Mouse (Mus musculus): Measurements from ENCODE around the gene Srebf1. TPM values are rescaled to one million over a fixed set of nuclear protein-coding genes. Genes with fewer than 3 reads are reported as not detected.

Srebf1 gene
- polyA plus RNA-seq, 1 experiment, result 157 TPM

DNA sequence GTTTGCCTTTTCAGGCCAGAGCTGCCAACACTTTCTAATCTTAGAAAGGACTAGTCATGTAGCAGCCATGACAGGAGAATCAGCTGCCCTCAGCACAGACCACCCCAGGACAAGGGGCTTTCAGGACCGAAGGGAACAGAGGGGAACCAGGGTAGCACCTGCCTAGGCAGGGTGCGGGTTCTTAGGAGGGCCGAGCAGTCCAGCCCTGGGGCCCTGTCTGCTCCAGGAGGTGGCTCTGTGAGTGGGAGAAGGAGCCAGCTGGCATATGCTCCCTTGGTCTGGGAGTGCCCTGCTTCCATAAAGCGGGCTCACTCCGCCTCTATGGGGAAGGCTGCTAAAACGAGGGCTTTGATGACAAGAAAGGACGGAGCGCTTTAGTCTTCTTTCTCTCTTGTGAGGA is 10.9 kb upstream of the Srebf1 start:
- no peak for DNase-seq (ENCODE audit: low spot score)

DNA sequence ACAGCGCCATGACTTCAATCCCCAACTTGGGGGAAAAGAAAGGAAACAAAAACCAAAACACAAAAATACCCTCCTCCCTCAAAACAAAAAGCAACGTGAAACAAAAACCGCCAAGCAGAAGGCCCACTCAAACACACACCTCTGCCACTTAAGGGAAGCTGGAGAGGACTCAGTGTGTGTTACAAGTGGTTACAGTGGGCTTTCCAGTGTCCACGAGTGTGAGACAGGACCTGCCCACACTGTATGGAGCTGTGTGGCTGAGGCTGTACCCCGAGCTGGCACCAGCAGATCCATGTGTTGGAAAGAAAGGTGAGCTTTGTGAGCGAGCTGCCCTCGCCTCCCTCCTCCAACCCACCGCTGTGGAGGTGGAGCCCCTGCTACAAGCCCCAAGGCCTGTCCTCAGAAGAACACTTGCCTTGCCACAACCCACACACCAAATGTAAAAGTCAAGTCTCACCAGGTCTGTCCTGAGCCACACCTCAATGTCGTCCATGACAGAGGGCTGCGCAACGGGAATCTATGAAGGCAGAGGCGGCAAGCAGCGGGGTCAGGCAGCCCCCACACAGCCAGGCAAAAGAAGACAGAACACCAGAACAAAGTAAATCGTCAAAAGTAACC is 10.2 kb upstream of the Srebf1 start:
- DNase-seq (ENCODE audit: low spot score), result no peak

DNA sequence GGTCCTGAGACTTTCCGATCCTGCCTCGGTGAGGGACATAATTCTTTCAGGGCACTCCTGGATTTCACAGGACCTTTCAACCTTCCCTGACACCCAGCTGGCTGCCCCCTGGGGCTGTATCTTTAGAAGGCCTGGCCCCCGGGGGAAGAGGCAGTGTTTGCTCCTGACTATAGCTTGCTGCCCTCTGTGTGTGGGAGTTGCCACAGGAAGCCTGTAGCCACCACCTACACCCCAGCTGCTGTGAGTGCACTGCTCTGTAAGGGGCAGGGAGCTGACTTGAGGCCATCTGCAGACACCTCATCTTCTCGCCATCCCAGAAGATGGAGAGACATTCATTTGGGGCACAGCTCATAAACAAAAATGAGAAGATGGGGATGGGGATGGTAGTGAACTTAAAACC is 9.6 kb upstream of the Srebf1 start:
- DNase-seq (ENCODE audit: low spot score), result no peak

DNA sequence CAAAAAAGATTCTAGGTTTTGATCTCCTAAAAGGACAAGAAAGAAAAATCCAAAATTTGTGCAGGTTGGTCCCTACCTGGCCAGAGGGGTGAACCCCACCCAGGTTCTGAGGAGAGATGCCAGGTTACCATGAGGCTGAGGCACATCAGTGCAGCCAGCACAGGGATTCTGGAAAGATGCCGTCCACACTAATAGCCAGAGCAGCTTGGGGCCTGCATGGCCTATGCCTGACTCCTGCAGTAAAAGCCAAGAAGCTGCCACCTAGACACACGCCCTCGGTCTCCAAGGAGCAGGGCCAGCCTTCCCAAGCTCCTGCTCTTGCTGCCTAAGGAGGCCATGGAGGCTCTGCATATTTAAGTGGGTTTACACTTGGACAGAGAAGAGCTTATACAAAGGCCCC is 8.9 kb upstream of the Srebf1 start:
- DNase-seq (ENCODE audit: low spot score), result no peak

DNA sequence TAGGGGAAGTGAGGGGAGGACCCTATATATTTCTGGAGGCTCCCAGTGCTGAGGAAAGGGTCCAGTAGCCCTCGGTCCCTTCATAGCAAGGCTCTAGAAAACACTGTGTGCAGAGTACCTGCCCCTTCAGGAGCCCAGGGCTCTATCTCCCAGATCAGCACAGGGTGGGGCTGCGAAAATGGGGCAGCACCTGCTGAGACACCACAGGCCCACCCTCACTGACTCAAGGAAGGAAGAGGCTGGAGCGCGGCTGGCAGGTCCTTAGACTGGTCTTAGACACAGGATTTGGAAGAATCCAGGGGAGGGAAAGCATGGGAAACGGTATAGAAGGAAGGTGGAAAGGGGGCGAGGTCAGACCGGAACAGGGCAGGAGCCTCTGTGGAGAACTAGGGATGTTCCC is 8.1 kb upstream of the Srebf1 start:
- DNase-seq (ENCODE audit: low spot score), result no peak

DNA sequence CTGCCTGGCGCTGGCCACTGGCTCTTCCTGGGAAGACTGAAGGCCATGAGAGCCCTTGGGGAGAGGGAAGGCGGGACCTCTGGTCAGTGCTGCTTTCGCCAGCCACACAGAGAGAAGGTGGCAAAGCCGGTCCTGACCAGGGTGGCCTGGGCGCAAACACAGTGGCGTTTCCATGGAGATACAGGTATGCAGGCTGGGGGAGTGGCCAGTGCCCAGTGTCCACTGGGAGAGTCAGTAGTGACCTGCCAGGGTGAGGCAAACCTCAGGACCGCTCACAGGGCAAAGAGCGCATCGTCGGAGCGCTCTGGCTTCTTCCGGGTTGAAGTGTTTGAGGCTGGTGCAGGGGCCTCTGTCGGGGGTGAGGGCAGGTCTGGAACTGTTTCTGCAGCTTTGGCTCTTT is 7.4 kb upstream of the Srebf1 start:
- DNase-seq (ENCODE audit: low spot score), result peak; percentile 26

DNA sequence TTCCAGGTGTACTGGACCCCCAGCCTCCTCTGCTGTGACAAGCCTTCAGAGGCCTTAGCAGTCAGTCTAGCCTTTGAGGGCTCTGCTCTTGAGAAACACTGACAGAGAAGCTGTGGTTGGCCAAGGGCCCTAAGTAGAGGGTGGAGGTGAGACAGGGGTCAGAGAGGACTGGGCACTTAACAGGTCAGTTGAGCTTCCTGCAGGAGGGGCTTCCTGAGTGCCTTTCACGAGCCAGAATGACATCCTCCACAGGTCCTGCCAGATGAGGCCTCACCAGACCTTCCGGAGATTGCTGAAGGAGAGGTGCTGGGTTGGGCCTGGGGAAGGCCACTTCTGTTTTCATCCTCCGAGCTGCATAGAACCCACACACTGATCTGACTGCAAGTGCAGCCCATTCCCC is 6.1 kb upstream of the Srebf1 start:
- DNase-seq (ENCODE audit: low spot score), result peak; percentile 23

DNA sequence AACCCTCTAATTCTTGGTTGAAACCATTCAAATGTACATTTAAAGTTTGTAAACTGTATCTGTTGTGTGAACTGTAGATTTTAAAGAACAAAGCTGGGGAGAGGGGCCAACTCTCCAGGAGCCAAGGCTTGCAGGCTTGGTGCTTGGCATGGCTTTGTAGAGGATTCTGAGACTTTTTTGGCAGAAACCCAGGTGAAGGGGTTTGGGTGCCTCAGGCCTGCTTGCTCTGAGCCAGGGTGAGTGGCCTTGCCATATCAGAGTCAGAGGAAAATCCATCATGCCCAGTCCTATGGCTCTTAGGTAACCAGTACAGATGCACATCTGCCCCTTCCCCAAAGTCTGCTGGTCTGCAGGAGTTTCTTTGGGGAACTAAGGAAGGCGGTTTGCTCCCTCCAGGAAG is 3.5 kb upstream of the Srebf1 start:
- no peak for DNase-seq (ENCODE audit: low spot score)

DNA sequence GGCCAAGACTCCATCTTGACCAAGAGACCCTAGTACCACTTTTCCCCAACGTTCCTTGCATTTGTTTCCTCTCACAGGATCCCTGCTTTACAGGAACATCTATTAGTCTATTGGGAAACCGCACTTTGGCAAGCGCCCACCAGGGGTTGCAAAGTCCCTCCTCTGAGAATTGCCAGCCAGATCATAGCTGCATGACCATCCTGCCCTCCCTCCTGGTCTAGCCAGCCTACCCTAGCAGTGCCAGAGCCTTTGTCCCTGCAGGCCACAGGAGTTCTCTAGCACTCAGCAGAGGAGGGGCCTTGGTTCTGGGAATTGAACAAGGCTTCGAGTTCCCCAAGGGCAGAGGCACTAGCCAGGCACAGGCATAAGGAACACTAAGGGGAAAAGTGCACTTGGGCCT is 2.3 kb upstream of the Srebf1 start:
- DNase-seq (ENCODE audit: low spot score), result peak; percentile 22

DNA sequence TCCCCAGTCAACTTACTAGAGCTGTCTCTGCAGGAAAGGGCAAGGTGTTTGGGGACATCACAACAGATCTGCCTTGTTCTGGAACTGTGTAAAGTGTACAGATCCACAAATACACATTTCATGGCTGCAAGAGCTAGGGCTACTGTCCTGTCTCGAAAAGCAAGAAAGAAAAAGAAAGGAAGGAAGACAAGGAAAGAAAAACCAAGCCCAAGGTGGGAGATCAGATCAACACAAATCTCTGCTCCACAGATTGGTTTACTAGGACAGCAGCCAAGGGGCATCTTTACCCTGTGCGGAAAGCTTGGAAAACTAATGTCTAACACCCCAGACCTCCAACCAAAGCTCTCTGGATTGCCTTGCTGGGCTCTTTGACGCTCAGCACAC is 304 bp downstream of the Srebf1 start:
- DNase-seq (ENCODE audit: low spot score), result no peak

DNA sequence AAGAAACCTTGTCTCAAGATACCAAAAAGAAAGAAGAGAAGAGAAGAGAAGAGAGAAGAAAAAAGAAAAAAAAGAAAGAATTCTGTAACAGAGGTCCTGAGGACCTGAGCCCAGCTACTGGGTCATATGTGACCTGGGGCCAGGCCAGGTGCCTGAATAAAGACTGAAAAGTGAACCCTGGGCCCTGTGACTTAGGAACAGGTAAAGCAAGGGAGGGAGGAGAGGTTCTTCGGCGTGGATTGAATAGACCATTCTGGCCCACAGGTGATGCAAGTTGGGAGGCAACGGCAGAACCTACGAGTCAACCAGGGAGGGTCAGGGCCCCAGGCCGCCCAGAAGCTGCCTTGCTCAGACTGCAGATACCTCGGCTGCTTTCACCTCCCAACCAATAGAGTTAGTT is 956 bp downstream of the Srebf1 start:
- no peak for DNase-seq (ENCODE audit: low spot score)

DNA sequence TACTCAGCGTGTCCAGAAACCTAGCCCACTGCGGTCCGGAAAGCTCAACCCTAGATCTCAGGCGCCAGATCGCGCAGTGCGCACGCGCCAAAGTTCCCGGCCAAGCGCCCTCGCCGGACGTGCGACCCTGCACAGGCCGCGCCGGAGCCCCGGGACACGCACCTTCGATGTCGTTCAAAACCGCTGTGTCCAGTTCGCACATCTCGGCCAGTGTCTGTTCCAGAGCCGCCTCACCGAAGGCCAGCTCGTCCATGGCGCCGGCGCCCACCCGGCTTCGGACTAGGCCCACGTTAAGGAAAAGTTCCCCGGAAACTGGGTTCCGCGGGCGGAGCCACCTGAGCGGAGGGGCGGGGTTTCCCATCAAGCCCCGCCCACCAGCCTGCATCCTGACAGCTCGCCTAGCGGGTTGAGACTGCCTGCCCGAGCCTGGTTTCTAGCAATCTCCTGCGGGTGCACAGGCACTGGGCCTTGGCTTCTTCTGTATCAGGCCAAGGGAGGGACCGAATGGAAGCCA is 2.0 kb downstream of the Srebf1 start:
- peak; percentile 96 for DNase-seq (ENCODE audit: low spot score)

DNA sequence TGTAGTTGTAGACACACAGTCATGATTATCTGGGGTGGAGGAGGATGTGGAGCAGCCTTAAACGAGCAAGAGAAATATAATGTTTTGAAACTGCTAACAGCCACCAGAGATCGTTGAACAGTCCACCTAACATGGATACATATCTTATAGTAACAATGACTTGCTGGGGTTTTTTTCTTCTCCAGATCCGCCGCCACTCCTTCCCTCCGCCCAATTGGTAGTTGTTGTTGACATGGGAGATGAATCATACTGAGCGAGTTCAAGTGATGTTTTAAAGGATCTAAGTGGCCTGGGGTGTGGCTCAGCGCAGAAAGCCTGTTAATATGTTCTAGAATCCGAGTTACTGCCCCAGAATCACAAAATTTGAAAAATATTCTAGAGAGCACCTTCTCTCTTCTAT is 2.8 kb downstream of the Srebf1 start:
- no peak for DNase-seq (ENCODE audit: low spot score)

DNA sequence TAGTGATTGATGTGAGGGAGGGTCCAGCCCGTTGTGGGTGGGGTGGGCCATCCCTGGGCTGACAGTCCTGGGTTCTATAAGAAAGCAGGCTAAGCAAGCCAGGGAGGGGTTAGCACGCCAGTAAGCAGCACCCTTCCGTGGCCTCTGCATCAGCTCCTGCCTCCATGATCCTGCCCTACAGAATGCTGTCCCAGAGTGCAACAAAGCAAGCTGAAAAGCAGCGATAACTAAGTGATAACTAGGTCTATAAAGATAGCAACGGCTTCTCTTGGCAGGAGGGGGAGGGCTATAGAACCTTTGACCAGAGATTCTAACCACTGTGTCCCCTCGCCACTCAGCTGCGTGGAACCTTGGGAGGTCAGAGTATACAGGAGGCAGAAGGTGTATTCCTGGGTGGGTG is 4.9 kb downstream of the Srebf1 start:
- DNase-seq (ENCODE audit: low spot score), result no peak

DNA sequence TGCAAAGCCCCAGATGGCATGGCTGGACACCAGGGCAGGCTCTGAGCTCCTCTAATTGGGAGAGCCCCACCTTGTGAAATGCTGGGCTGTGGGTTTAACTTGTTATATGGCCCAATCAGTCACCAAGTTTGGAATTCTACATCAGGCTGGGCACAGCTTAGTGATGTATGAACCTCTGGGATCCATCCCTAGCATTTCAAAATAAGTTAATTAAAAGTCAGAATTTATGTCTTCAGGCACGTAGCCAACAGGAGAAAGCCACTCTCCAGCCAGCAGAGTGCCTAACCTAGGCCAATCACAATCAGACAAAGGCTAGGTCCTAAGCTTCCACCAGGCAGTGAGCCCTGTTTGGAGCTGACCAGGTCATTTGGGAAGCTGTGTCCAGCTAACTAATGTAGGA is 5.7 kb downstream of the Srebf1 start:
- DNase-seq (ENCODE audit: low spot score), result no peak

DNA sequence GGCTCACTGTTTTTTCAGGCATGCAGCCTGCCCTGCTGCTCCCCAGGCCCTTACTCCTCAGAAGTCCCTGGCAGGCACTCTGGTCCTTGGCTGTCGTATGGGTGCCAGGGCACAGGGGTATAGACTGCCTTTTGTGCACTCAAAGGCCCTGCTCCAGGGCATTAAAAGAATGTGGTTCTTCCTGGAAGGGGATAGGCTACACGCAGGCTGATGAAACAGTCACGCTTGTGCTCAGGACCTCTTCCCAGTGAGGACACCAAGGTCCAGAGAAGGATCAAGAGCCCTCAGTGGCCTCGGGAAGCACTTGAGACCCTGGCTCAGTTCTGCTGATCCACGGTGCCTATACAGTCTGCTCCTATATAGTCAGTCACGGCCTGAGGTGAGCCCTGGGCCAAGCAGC is 9.1 kb downstream of the Srebf1 start:
- DNase-seq (ENCODE audit: low spot score), result no peak

DNA sequence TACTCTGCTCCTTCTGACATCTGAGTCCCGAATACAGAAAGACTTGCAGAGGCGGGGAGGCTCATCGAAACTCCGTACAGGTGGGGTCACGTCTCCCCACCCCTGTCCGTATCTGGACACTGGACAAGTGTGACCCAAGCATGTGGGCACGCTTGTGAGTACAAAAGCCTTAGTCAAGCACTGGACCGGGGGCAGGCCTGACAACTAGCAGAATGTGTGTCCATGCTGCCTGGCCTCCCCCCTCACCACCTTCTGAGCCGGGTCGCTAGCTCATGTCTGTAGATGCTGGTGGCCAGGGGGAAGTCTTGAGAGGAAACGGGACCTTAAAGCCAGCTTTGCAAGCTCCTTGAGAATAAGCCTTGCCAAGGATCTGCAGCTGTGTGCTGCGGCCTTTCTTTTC is 10.6 kb downstream of the Srebf1 start:
- DNase-seq (ENCODE audit: low spot score), result no peak

DNA sequence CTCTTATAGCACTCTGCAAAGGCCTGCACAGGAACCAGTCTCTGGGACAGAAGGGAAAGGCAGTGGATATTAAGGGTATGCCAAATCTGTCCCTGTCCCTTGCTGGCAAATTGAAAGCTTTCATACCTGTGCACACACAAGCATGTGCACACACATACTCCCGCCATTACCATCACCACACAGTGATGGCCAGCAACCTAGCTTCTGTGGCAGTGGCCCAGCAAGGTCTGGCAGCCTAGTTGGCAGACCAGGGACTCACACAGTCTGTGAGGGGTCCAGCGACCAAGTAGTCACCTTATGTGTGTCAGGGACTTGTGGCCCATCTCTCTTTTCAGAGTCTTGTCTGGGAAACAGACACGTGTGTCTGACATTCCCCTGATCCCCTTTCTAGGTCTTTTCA is 11.2 kb downstream of the Srebf1 start:
- DNase-seq (ENCODE audit: low spot score), result no peak

DNA sequence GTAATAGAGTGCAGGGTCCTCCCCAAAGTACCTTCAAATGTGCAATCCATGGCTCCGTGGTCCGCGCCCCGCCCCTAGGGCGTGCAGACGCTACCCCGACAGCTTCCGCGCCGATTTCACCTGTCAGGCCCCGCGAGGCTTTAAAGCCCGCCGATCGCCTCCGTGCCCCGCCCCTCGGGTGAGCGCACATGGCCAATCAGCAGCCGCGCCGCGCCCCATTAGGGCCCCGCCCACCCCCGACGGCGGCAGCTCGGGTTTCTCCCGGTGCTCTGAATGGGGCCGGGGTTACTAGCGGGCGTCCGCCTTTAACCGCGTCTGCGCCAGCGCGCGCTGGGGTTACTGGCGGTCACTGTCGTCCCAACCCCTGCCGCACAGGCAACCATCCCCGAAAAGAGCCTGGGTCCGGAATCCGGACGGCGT is 12.1 kb downstream of the Srebf1 start:
- peak; percentile 93 for DNase-seq (ENCODE audit: low spot score)

DNA sequence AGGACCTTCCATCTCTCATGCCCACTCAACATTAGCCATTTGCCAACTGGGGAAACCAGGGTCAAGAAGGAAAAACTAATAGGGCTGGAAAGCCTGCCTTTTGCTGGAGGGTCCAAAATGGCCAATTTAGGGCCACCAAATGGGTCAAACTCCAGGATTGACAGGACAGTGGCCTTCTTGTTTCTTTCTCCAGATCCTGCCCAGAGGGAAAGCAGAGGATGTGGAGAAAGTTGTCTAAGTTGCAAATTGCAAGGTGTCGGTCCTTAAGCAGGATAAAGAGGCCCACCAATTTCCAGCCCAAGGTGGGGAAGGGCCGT is 12.5 kb downstream of the Srebf1 start:
- no peak for DNase-seq (ENCODE audit: low spot score)

DNA sequence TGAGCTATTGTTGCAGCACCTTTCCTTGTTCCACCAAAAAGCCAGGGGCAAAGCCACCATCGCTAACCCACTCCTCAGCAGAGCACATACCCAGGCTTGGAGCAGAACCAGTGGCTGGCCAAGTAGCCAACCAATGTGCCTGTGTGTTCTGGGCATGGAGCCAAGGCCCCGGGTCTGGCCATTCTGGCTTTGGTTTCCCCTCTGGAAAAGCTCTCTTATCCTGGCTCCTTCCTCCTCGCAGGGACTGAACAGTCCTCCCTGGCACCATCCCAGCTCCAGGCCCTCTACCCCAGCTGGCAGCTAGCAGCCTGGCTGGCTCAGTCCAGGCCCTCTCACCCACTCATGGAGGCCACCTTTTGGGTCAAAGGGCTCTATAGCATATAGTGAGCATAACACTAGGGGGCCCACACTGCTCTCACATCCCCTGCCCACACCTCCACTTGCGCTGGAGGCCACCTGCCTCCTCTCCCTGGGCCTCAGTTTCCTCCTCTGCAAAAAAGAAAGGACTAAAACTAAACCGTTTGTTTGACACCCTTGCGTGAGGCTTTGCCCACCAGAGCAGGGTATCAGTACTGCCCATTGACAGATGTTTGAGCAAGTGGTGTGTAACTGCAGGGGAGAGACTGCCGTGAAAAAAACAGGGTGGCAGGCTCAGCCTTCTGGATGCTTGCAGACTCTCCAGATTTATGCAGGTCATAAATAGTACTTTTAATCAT is 13.0 kb downstream of the Srebf1 start:
- peak; percentile 69 for DNase-seq (ENCODE audit: low spot score)

DNA sequence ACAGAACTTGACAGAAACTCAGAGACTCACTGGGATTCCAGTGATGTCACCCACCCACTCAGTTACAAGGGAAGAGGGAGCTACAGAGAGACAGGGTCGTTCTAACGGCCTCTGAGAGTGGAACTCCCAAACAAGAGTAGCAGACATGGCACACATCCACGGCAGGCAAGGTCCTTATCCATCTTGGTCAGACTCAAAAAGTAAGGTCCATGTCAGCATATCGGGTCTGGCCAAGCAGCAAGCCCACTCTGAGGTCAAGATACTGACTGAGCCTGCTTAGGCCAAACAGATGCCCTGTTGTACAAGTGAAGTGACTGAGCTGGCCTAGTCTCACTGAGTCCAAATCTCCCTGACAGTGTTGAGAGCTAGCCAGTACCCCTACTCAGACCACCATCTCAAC is 13.7 kb downstream of the Srebf1 start:
- no peak for DNase-seq (ENCODE audit: low spot score)

DNA sequence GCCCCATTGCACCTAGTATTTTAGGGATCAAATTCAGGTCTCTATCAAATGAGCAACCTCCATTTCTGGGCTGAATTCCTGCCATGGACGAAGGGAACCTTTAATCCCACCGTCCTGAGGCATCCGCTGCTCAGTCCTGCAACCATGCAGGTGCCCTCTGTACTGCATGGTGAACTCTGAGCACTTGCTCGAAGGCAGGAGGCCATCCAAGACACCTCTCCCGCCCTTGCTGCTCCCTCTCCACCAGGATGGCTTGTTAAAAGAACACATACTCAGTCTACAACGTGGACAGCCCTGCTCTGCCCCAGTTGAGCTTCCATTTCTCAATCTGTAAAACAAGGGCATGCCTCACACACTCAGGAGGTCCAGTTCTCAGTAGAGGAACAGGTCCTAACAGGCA is 14.2 kb downstream of the Srebf1 start:
- DNase-seq (ENCODE audit: low spot score), result no peak

DNA sequence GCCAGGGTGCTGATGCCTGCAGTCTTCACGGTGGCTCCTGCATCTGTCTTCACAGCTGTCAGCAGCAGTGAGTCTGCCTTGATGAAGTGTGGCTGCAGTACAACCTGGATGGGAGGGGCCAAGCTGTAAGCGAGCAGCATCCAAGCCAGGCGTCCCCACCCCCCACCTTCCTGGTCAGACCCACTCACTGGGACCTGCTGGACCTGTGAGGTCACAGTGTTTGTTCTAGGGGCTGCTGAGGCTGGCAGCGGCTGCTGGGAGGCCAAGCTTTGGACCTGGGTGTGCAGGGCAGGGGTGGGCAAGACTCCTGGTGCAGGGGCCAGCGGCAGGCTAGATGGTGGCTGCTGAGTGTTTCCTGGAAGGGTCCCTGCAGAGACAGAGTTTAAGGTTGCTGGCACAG is 16.2 kb downstream of the Srebf1 start:
- no peak for DNase-seq (ENCODE audit: low spot score)
